Mouse (Mus musculus): ENCODE measurements around the gene Ptger3.

DNA sequence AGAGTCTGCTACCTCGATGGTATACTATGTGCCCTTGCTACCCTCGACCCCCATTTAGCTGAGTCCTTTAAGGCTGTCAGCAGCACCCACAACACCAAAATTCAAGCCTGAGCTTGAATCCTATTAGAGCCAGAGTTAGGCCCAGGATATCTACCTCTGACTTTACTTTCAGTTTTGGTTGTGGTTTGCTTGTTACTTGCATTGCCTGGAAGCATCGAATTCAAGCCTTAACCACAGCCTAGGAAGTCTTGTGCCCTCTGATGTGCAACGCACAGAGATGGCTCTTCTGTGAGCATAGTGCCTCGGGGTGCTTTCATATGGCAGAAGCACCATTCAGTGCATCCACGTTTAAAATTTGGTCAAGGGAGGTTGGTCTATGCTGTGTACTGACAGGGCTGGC, 5.3 kb downstream of the Ptger3 start:
- TF ChIP-seq CTCF (IDR thresholded peaks at IDR 0.05; ENCODE audit: low read depth), result no peak
- TF ChIP-seq EP300 (IDR thresholded peaks at IDR 0.05; ENCODE audit: low read depth), result no peak
